Mouse (Mus musculus): ENCODE data around the gene Maco1. TPM values are rescaled to one million over a fixed set of nuclear protein-coding genes. Genes with fewer than 3 reads are reported as not detected.

The Maco1 gene
- total RNA-seq, 2 experiments from 2014 or later: 22.1 to 25.5 TPM

- no peak for DNase-seq
- intact Hi-C loops (cut with DNase I): no loop called here
These were observed 94.2 kb downstream of the Maco1 start for GRCm38 (mm10) chr4:134758922-134759321.

- DNase-seq: no peak
- intact Hi-C loops (cut with DNase I): no loop called here
These were observed 94.8 kb downstream of the Maco1 start for GRCm38 (mm10) chr4:134758367-134758766.

DNA sequence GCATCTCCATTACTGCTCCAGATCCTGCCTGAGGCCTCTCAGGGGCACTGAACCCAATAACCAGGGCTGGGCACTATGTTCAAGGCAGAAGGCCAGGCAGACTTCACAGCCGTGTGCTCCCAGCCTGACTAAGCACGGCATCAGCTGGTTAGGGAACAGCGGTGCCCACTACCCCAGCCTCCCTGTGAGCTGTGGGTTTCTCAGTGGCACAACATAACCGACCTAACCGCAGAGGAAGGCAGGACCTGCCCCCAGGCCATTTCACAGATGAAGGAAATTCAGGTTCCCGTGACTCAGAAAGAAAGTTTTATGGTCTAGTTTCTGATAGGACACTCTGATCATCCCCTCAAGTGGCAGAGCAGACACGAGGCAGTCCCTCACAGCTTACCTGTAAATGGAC is 96.2 kb downstream of the Maco1 start:
- DNase-seq: no peak
- intact Hi-C loops (cut with DNase I): no loop called here

- intact Hi-C loops (cut with DNase I): no loop called here
- no peak for DNase-seq
These were observed 98.2 kb downstream of the Maco1 start for GRCm38 (mm10) chr4:134754941-134755340.

GRCm38 (mm10) chr4:134754371-134754770 is 98.8 kb downstream of the Maco1 start:
- intact Hi-C loops (cut with DNase I): no loop called here
- no peak for DNase-seq

DNA sequence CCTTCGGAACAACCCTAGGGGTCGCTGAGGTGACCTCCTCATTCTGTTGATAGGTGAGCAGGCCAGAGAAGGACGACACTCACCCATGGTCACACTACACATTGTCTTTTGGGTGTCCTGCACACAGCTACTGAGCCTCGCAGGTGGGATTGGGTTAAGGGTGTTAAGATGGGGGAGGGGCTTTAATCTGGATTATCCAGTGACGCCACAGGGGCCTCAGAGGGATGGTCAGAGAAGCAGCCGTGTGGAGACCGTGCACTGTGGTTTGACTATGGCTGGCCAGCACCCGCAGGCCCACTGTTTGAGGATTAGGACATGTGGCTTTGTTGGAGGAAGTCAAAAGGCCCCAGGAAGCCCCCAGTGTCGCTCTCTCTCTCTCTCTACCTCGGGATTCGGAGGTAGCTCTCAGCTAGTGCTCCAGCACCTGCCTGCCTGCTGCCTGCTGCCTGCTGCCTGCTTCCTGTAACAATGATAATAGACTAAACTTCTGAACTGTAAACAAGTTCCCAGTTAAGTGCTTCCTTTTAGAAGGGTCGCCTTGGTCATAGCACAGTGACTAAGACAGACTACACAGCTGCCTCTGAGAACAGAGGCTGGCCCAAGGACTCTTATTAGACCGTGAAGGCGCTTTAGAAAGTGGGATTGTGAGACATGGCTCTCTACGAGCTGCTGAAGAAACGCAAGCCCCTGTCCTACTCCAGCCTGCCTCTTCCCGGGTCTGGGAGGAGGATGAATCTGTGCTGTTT is 99.5 kb downstream of the Maco1 start:
- intact Hi-C loops (cut with DNase I): loop anchor here (2.0 kb wide), 1 partner anchor 39 kb away; no protein-coding TSS in a partner anchor
- no peak for DNase-seq

DNA sequence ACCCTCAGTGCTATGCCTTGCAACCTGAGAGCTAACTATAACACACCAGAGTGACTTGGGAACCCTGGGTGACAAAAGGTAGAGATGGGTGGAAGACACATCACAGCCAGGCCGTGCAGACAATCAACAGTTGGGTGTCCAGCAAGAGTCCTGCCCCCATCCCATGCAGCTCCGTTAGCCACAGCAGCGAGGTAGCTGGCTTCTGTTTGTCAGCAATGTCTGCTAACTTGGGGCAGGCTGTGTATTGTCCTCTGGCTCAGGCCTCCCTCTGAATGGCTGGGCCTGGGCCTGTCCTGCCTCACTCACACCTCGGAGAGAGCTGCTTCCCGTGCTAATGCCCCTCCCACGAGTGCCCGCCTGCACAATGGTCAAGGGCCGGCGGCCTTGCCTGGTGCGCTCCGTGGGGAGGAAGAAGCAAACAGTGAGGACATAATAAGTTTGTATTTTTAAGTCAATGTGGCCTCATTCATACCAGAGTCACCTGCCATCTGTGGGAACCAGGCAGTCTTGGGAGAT is 100.2 kb downstream of the Maco1 start:
- intact Hi-C loops (cut with DNase I): loop anchor here (2.0 kb wide), 1 partner anchor 40 kb away; no protein-coding TSS in a partner anchor
- no peak for DNase-seq

Other genes starting within 250 kb of the Maco1 start
- gene Man1c1, start 149.1 kb downstream of the Maco1 start, total RNA-seq (2021): 10 to 100 TPM; 25.1 to 25.8 TPM
- gene Ldlrap1, start 85.3 kb downstream of the Maco1 start, total RNA-seq (2021): 10 to 100 TPM; 18.3 to 18.6 TPM
- gene Rhd, start 11.2 kb upstream of the Maco1 start, total RNA-seq (2021): 1 to 10 TPM; 2.5 TPM
- 10 to 100 TPM; 74.2 to 75.7 TPM for gene Tmem50a, start 61.7 kb upstream of the Maco1 start, total RNA-seq (2021)
- 100 to 1,000 TPM; 226 to 260 TPM for gene Rsrp1, start 70.2 kb upstream of the Maco1 start, total RNA-seq (2021)
- gene Syf2, start 77.6 kb upstream of the Maco1 start, total RNA-seq (2021): 10 to 100 TPM; 45.1 to 48.7 TPM